Mouse (Mus musculus): ENCODE results near the gene Tsen2.

Gene Tsen2

DNA sequence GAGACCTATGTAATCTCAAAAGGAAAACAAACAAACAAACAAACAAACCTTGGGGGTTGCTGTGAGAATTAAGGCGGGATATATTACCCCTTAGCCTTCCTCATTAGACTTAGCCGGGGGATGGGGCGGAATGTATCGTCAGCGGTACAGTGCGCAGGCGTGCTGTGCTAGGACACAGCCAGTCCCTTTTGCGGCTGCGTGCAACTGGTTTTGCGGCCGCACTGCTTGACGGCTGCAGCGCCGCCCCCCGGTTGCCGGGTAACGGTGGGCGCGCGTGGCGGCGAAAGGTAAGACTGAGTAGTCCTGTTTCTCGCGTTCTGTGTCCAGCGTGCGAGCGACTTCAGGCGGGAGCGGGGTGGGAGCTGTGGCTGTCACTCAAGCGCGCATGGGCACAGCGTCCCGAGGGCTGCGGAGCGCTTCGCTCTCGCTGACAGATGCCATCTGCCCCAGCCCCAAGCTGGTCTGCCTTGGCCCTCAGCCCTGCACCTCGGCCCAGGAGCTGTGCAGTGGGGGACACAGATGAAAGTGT is at the start of gene Tsen2:
Gene Tsen2, plus strand, starts transcription at position 223 of the 529 bp plus-strand sequence.
- peak; percentile 93 for DNase-seq (ENCODE audit: low read depth, low spot score)

DNA sequence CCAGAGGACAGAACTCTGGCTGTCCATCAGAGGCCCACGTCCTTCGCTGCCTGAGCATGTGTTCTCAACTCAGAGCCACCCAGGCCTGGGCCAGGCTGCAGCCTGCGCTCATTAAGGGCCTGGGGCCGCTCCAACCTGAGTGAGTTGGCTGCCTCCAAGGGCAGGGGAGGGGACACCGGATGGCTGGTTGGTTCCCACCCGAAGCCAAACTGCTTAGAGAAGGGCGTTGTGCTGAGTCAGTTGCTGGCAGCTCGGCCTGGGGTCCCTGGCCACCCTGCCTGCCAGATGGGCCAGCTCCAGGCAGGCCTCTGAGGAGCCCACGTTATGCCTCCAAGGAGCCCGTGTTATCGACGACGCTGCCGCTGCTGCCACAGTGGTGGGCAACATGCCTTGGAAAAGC is 44.9 kb upstream of the Tsen2 start:
- no peak for DNase-seq (ENCODE audit: low read depth, low spot score)

DNA sequence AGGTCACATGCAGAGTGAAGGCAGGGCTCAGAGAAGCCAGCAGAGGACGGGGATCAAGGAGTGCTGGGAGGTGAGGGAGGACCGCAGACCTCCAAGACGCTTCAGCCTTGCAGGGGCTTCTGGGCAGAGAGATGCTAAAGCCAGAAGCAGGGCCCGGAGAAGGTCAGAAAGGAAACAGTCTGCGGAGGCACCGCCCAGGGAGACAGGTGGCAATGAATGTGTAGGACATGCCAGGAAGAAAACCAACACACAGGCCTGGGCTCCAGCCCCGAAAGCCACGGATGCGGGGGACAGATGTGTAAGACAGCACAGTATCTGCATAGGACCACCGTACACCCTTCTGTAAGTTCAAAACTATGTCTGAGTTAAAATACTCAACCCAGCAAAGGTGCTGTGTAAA is 44.2 kb upstream of the Tsen2 start:
- DNase-seq (ENCODE audit: low read depth, low spot score), result no peak

DNA sequence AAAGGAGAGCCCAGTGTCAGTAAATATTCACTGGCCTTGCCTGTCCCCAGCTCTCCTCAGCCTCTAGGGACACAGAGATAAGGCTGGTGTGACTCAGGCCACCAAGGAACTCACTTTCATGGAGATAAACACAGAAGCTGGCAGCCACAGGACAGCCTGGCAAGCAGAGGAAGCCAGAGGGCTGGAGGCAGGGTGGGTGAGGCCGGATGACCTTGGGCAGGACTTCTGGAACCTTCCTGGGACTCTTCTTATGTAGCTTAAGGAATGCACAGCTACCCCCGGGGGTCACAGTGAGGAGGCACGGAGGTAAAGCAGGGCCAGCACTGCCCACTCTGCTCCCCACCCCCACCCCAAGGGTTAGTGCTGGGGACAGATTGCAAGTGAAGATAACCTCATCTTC is 43.3 kb upstream of the Tsen2 start:
- DNase-seq (ENCODE audit: low read depth, low spot score), result no peak

DNA sequence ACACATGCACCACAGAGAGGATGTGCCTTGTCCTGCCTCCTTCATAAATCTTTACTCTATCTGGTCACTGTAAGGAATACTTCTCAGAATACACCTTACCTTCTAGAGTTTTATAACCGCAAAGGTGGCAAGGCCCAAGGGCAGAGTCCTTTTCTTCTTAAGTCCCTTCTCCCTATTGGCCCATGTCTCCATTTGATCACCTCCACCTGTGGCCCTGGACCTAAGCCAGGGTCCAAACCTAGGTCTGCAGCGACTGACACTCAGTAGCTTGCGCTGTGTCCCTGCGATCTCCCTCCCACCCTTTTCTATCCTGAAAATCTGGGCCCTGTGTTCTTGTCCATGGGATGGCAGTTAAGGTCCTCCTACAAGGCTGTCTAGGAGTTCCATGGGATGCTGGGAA is 41.4 kb upstream of the Tsen2 start:
- no peak for DNase-seq (ENCODE audit: low read depth, low spot score)

DNA sequence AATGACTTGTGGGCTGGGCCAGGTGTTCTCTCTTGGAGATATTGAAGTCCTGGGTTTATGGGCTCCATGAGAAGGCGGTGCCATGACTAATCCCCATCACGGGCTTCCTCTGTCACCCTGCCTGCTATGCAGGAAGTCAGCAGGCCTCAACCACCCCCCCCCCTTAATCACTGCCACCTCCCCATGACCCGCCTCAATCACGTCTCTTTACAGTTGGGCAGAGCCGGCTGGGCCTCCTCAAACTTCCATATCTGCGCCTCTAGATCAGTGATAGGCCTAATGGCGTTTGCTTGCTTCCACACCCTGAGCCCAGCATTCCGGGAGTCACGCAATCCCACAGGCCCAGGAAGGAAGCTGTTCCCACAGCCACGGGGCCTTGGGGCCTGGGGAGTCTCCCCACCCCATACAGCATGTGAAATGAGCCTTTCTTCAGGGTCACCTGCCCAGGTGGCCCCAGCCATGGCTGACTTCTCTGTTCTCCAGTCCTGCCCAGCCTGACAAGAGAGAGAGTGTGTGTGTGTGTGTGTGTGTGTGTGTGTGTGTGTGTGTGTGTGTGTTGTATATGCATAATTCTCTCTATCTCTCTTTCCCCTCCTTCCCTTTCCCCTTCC is 40.8 kb upstream of the Tsen2 start:
- no peak for DNase-seq (ENCODE audit: low read depth, low spot score)

DNA sequence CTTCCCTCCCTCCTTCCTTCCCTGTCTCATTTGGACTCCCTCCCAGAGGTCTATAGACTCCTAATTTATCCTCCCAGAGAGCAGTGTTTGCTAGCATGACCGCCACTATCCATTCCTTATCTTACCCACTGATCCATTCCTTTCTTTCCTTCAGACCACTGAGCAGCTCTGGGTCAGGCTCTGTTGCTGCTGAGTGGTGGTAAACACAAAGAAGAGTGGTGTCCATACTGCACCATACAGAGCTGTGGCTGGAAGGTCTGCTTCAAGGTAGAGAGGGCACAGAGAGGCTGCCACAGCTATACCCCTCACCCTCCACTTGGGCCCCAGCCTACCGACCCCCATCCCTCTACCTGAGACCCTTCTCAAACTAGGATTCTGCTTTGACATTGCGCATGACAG is 40.3 kb upstream of the Tsen2 start:
- no peak for DNase-seq (ENCODE audit: low read depth, low spot score)

DNA sequence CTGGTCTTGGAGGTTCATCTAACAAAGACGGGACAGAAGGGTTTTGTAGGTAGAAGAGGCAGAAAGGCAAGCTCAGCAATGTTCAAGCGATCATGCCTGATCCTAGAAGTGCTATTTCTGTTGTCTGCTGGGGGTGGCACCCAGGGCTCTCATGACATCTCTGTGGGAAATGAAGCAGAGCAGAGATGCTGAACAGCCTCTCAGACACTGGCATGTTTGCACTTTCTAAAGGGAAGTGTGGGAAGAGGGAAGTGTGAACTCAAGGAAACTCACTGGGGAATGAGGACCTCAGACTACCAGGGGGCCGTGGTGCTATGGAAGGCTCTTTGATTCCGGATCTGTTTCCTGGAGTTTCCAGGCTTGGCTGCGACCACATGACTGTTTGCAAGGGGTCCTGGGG is 39.5 kb upstream of the Tsen2 start:
- no peak for DNase-seq (ENCODE audit: low read depth, low spot score)

DNA sequence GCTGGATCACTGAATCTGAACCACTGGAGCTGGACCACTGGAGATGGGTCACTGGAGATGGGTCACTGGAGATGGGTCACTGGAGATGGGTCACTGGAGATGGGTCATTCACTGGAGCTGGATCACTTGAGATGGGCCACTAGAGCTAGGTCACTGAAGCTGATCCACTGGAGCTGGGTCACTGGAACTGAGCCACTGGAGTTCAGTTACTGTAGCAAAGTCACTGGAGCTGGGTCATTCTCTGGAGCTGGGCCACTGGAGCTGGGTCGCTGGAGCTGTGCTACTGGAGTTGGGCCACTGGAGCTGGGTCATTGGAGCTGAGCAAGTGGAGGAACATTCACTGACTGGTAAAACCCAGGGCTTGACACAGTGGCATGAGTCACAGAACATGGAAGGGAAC is 38.0 kb upstream of the Tsen2 start:
- no peak for DNase-seq (ENCODE audit: low read depth, low spot score)

DNA sequence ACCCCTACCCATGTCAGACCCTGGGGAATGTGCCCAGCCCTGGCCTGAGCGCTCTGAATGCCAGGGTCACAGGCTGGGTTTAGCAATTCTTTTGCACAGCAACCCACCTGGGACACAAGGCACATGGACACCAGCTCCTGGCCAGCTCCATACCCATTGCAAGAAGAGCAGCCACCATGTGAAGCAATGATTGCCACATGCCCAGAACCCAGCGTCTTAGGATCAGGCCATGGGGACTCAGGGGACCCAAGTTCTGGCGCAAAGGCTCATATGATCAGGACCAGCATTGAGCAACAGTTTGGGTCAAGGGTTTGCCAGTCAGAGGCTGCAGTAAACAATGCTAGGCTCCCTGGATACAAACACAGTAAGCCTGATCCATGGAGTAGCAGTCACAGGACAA is 33.0 kb upstream of the Tsen2 start:
- DNase-seq (ENCODE audit: low read depth, low spot score), result no peak

DNA sequence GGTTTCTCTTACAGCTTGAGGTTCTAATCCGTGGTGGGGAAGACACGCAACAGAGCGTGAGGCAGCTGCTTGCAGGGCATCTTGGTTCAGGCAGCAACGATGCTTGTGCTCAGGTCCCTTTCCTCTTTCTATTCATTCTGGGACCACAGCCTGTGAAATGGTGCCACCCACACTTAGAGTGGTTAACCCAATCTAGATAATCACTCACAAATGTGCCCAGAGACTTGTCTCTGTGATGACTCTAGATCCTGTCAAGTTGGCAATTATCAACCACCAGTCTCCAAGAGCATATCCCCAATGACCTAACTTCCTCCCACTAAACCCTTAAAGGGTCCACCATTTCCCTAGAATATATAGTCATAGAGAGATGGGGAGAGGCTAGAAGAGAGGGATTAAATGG is 31.3 kb upstream of the Tsen2 start:
- no peak for DNase-seq (ENCODE audit: low read depth, low spot score)

DNA sequence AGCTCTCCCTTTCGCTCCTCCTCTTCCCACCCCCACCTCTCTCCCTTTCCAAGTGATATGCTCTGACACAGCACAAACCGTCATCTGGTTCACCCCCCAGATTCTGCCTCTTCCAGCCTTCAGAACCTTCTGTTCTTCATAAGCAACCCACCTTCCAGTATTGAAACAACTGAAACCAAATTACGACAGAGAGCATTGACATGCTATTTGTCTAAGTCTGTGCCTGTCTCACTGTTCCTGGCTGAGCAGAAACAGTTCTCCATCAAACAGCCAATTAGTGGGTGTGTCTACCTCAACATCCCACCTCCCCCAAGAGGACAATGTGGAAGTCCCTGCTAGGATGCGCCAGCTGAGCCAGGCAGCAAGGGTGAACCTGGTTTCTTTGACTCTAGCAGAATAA is 26.6 kb upstream of the Tsen2 start:
- no peak for DNase-seq (ENCODE audit: low read depth, low spot score)

DNA sequence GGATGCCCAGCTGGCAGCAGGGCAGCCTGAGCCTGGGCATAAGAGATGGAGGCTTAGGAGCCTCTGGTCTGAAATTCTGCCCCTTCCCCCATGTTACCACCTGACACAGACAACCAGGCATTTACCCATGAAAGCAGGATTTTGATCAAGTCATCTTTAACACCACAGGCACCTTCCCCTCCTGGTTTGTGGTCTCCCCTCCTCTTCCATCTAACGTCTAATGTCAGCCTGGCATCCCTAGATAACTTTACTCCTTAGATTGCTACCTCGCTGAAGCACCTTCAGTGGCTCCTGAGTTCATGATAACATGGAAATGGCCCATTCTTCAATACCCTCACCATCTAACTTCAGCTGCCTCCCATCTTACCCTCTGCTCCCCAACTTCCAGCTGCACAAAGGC is 26.1 kb upstream of the Tsen2 start:
- DNase-seq (ENCODE audit: low read depth, low spot score), result no peak

DNA sequence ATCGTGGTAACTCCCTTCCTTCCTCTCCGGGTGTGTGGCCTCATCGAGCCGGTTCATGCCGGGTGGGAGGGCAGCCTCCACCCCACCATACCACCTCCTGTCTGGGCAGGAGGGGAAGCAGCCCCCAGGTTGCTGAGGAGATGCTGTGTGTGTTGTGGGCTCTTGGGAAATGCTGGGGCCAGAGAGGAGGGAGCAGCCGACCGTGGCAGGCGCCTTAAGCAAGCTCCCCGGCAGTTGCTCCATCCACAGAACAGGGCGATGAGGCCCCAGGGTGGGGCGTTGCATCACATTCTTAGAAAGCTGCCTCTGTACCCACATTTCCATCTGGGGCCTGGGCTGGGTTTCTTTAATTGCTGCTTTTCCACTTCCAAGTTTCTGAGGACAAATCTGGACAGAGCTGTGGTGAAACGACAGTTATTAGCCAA is 25.2 kb upstream of the Tsen2 start:
- DNase-seq (ENCODE audit: low read depth, low spot score), result no peak

DNA sequence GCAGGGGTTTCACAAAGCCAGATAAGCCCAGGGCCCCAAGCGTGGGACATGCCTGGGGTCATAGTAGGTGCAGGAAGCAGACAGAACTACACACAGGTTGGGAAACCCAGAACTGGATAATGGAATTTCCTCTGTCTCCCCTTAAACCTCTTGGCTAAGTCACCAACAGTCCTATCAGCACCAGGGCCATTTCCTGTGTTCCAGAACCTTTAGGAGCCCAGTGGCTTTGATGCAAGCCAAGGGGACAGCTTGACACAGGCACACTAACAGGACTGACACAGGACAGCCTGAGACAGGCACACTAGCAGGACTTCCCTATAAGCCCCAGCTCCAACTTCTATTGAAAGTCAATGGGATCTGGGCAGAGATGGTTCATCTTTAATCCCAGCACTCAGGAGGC is 22.5 kb upstream of the Tsen2 start:
- DNase-seq (ENCODE audit: low read depth, low spot score), result no peak

DNA sequence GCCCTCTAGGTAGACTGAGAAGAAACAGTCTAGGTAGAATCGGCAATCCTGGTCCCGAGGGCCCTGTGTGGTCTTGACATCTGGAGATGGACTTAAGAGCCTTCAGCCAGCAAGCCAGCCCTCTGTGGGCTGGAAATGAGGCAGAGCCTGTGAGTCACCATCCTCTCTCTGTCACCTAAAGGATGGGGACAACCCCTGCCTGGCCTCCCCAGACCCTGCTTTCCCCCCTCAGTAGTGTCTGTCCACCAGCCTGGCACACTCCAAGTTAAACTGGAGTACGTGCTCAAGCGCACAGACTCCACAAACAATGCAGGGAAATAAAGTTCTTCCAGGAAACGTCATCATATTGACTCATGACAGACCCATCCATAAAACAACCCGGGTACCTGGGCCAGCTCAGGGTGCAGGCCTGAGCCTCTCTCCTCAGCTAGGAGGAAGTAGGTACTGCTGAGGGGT is 21.7 kb upstream of the Tsen2 start:
- DNase-seq (ENCODE audit: low read depth, low spot score), result no peak

DNA sequence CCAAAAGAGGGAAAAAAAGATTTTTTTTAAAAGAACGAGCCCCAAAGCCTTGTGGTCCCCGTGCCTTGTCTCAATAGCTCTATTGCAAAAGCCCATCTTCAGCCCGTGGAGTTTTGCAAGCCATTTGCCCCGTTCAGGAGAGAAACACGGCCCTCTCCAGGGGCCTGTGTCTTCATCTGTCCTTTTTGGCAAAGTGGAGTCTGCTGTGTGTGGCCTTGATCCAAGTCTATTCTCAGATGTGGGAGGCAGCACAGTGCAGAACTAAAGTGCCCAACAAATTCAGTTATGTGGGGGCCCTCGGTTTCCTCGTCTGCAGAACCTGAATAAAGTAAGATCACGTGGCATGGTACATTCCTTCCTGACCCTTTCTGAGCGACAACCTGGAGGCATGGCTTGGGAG is 21.3 kb upstream of the Tsen2 start:
- no peak for DNase-seq (ENCODE audit: low read depth, low spot score)

DNA sequence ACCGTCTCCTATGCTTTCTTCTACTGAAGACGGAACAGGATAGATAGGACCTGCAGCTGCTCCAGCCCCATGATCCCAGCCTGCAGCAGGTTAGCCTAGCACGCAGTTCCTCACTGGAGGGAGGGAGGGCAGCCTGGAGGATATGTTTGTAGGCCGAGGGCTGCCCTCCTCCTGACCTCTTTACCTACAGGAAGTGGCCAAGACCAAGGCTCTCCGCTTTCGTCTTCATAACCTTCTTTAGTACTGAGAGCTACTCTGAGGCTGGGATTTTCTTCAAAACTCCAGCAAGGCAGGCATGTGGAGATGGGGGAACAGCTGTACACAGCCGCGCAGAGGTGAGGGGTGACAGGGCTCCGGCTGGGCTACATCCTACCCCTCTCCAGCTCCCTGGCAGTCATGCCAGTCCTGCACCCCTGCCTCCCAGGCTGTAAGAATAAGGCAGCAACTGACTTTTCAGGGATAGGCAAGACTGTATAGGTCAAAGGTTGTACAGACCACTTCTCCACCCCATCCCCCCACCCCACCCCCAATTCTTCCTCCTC is 19.9 kb upstream of the Tsen2 start:
- DNase-seq (ENCODE audit: low read depth, low spot score), result no peak

DNA sequence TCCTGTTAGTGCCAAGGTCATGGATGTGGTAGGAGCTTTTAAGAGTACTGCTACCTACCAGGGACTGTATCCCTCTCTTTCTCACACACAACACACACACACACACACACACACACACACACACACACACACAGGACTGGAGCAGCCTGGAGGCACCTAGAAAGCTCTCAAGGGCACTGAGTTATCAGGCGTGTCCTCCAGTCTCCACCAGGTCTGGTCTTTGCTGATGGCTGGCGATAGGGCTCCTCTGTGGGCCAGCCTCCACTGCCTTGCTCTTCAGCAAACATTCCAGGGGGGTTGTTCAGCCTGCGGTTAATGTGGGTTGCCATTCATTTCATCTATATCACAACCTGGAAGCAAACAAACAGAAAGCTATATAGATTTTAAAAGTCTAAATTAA is 17.0 kb upstream of the Tsen2 start:
- DNase-seq (ENCODE audit: low read depth, low spot score), result no peak

DNA sequence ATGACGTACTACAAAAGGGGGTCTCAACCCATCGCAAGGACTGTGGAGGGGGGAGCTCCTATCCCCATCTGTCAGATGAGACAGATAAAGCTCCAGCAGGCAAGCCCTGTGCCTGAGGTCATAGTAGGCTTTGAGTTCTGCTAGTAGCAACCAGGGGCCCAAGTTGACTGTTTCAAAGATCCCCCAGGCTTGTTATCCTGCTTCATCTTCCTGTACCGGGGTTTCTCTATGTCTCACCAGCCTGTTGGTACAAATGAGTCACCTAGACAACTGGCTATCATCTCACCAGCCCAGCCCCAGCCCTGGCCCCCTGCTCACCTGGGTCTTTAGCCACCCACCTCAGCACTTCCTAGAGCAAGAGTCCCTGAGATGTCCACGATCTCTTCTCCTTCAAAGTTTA is 16.1 kb upstream of the Tsen2 start:
- no peak for DNase-seq (ENCODE audit: low read depth, low spot score)

DNA sequence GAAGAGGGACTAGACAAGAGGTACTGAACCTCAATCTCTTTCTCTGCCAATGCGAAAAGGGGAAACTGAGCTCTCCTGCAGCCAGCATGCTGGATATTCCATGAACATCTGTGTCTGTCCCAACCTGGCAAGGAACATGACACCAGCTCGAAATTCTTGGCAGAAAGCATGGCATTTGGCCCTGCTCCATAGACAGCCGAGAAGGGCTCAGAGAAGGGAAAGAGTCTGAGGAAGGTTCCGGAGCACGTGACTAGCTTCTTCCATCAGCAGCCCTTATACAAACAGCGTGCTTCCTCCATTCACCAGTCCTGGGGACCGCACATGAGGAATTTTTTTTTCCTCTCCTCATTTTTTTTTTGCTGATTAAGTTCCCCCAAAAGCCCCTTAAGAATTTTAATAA is 9.8 kb upstream of the Tsen2 start:
- no peak for DNase-seq (ENCODE audit: low read depth, low spot score)

DNA sequence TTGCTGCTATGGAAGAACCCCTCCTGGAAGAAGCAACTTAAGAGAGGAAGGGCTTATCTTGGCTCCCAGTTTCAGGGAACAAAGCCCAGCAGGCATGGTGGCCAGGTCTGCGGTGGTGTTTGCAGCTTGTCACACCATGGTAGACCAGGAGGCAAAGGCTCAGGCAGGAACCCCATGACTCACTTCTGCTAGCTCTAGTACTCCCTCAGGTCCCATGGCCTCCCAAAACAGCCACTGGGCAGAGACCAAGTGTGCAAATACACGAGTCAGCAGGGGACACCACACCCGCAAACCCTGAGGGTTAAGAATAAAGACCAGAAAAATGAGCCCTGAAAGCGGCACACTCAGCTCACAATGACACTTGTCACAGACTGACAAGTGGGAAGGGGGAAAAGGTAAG is 8.3 kb upstream of the Tsen2 start:
- DNase-seq (ENCODE audit: low read depth, low spot score), result no peak

DNA sequence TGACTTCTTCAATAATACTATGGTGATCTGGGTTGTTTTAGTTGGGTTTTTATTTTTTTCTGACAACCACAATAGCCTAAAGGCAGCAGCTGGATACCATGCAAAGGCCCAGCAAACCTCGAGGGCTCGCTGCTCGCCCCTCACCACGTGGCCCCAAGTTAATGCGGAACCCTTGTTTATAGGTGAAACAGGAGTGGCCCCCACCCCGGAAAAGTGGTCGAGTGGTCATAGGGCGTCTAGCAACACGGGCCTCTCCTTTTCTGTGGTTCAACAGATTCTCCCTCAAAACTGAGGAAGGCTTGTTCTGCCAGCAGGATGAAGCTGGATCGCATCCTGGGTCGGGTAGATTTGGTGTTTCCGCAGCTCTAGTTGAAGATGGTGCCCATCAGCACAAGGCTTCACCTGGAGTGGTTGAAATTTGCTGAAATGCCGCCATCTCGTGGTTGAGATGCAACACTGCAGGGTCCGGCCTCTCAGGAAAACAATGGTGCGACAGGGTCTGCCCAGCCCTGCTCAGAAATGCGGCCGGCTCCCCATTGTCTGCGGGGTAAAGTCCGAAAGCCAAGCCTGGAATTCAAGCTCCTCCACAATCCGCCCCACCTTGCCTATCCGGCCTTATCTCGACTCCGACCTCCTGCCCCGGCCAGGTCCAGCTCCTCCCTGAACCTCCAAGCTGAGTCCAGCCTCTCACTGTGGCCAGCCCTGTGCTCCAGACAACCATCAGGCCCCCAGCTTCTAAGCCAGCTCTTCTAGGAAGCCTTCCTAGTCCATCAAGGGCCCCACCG is 5.6 kb upstream of the Tsen2 start:
- peak; percentile 76 for DNase-seq (ENCODE audit: low read depth, low spot score)
